Mouse (Mus musculus): ENCODE results near the gene Filip1. TPM values are rescaled to one million over a fixed set of nuclear protein-coding genes. Genes with fewer than 3 reads are reported as not detected.

Filip1 gene
- polyA plus RNA-seq, 1 experiment: 0.92 TPM

- 19% methylated on average over 10 of the region's 10 CpGs for WGBS
- Histone ChIP-seq H3K27ac (ENCODE audit: control insufficient read depth, insufficient read depth, low read depth, low read length, poor library complexity) (no peak overlapping the region), H3K4me1 (ENCODE audit: control insufficient read depth, insufficient read depth, low read length) (peaks cover 7% of the 10 kb centered on the region; the same call in 1 of the 2 replicates), H3K4me3 (replicated peaks; ENCODE audit: control insufficient read depth, low read depth, low read length) (no peak overlapping the region)
- TF ChIP-seq POLR2A (IDR thresholded peaks at IDR 0.05; ENCODE audit: borderline replicate concordance, control insufficient read depth, low read depth, low read length) (no peak), CTCF (IDR thresholded peaks at IDR 0.05; ENCODE audit: control insufficient read depth, insufficient read depth, low read length) (no peak)
Observed at GRCm38 (mm10) chr9:79921701-79922492, 90.8 kb downstream of the Filip1 start.

- 44% methylated on average over 5 of the region's 5 CpGs for WGBS
- TF ChIP-seq CTCF (IDR thresholded peaks at IDR 0.05; ENCODE audit: control insufficient read depth, insufficient read depth, low read length) (no peak), POLR2A (IDR thresholded peaks at IDR 0.05; ENCODE audit: borderline replicate concordance, control insufficient read depth, low read depth, low read length) (no peak)
- Histone ChIP-seq H3K4me3 (replicated peaks; ENCODE audit: control insufficient read depth, low read depth, low read length) (no peak overlapping the region), H3K4me1 (ENCODE audit: control insufficient read depth, insufficient read depth, low read length) (peaks cover 7% of the 10 kb centered on the region; the same call in 1 of the 2 replicates), H3K27ac (ENCODE audit: control insufficient read depth, insufficient read depth, low read depth, low read length, poor library complexity) (no peak overlapping the region)
Observed at GRCm38 (mm10) chr9:79920540-79920933, 92.1 kb downstream of the Filip1 start.

GRCm38 (mm10) chr9:79919750-79920539, 92.7 kb downstream of the Filip1 start:
- TF ChIP-seq POLR2A (IDR thresholded peaks at IDR 0.05; ENCODE audit: borderline replicate concordance, control insufficient read depth, low read depth, low read length) (no peak), CTCF (IDR thresholded peaks at IDR 0.05; ENCODE audit: control insufficient read depth, insufficient read depth, low read length) (no peak)
- no peak overlapping the region for H3K27ac ChIP-seq (ENCODE audit: control insufficient read depth, insufficient read depth, low read depth, low read length, poor library complexity)
- no peak overlapping the region for H3K4me3 ChIP-seq (replicated peaks; ENCODE audit: control insufficient read depth, low read depth, low read length)
- WGBS: 28% methylated on average over 9 of the region's 9 CpGs
- H3K4me1 ChIP-seq (ENCODE audit: control insufficient read depth, insufficient read depth, low read length): peaks cover 7% of the 10 kb centered on the region; the same call in 1 of the 2 replicates

- Histone ChIP-seq H3K27ac (ENCODE audit: control insufficient read depth, insufficient read depth, low read depth, low read length, poor library complexity) (no peak overlapping the region), H3K4me1 (ENCODE audit: control insufficient read depth, insufficient read depth, low read length) (peaks cover 7% of the 10 kb centered on the region; the same call in 1 of the 2 replicates), H3K4me3 (replicated peaks; ENCODE audit: control insufficient read depth, low read depth, low read length) (no peak overlapping the region)
- under 1% methylated on average over 7 of the region's 7 CpGs for WGBS
- TF ChIP-seq CTCF (IDR thresholded peaks at IDR 0.05; ENCODE audit: control insufficient read depth, insufficient read depth, low read length): no peak
- no peak for TF ChIP-seq POLR2A (IDR thresholded peaks at IDR 0.05; ENCODE audit: borderline replicate concordance, control insufficient read depth, low read depth, low read length)
Observed at GRCm38 (mm10) chr9:79919303-79919721, 93.3 kb downstream of the Filip1 start.

- WGBS: 41% methylated on average over 10 of the region's 10 CpGs
- Histone ChIP-seq H3K4me1 (ENCODE audit: control insufficient read depth, insufficient read depth, low read length) (peaks cover 7% of the 10 kb centered on the region; the same call in 1 of the 2 replicates), H3K27ac (ENCODE audit: control insufficient read depth, insufficient read depth, low read depth, low read length, poor library complexity) (no peak overlapping the region), H3K4me3 (replicated peaks; ENCODE audit: control insufficient read depth, low read depth, low read length) (no peak overlapping the region)
- TF ChIP-seq POLR2A (IDR thresholded peaks at IDR 0.05; ENCODE audit: borderline replicate concordance, control insufficient read depth, low read depth, low read length) (no peak), CTCF (IDR thresholded peaks at IDR 0.05; ENCODE audit: control insufficient read depth, insufficient read depth, low read length) (no peak)
Observed at GRCm38 (mm10) chr9:79918325-79919117, 94.1 kb downstream of the Filip1 start.

- Histone ChIP-seq H3K27ac (ENCODE audit: control insufficient read depth, insufficient read depth, low read depth, low read length, poor library complexity) (no peak overlapping the region), H3K4me3 (replicated peaks; ENCODE audit: control insufficient read depth, low read depth, low read length) (no peak overlapping the region), H3K4me1 (ENCODE audit: control insufficient read depth, insufficient read depth, low read length) (peaks cover 4% of the 10 kb centered on the region; the same call in 1 of the 2 replicates)
- 7% methylated on average over 4 of the region's 4 CpGs for WGBS
- no peak for TF ChIP-seq POLR2A (IDR thresholded peaks at IDR 0.05; ENCODE audit: borderline replicate concordance, control insufficient read depth, low read depth, low read length)
- TF ChIP-seq CTCF (IDR thresholded peaks at IDR 0.05; ENCODE audit: control insufficient read depth, insufficient read depth, low read length): no peak
Observed at GRCm38 (mm10) chr9:79914276-79914675, 98.4 kb downstream of the Filip1 start.

- Histone ChIP-seq H3K27ac (ENCODE audit: control insufficient read depth, insufficient read depth, low read depth, low read length, poor library complexity) (no peak overlapping the region), H3K4me1 (ENCODE audit: control insufficient read depth, insufficient read depth, low read length) (no peaks in the 10 kb centered on the region; the same call in 1 of the 2 replicates), H3K4me3 (replicated peaks; ENCODE audit: control insufficient read depth, low read depth, low read length) (no peak overlapping the region)
- 84% methylated on average over 5 of the region's 5 CpGs for WGBS
- TF ChIP-seq CTCF (IDR thresholded peaks at IDR 0.05; ENCODE audit: control insufficient read depth, insufficient read depth, low read length) (no peak), POLR2A (IDR thresholded peaks at IDR 0.05; ENCODE audit: borderline replicate concordance, control insufficient read depth, low read depth, low read length) (no peak)
Observed at GRCm38 (mm10) chr9:79912971-79913370, 99.7 kb downstream of the Filip1 start.

All from bone marrow, adult 2 months (tissue).